Mouse (Mus musculus) left cerebral cortex, postnatal 25 days (tissue): ENCODE results near the gene Arhgef40. TPM values are rescaled to one million over a fixed set of nuclear protein-coding genes. Genes with fewer than 3 reads are reported as not detected.
A peak's percentile ranks its signal among the peaks of the same experiment; 100 is the strongest.
"Not testable (repeated sequence)": the region's sequence is repeated elsewhere in the genome, so short reads cannot be mapped to it uniquely, and the experiment has no call there.

Experiments used
- DNase-seq, 2 experiments: peaks; one replicate each; pipeline ENCODE4 v3.0.0; 2022; ENCODE audit warnings: low spot score in 2 of 2, mixed read lengths in 1 of 2
- intact Hi-C: fragments of 180-260 bp; cut with DNase I; formaldehyde crosslinking; loops from one replicate; pipeline ENCODE4 v1.15.1; 2025
- total RNA-seq, 2 experiments: library from RNA; stranded (reverse); gene quantifications; 2 replicates each; pipeline ENCODE4 v1.2.3; 2021

Arhgef40 gene
- total RNA-seq, 2 experiments from 2014 or later: 26.3 to 28.5 TPM

GRCm38 (mm10) chr14:52015445-52016100, 31.1 kb downstream of the Arhgef40 start, which contains the start of gene Tmem253:
Gene Tmem253, plus strand, starts transcription at chr14:52015658.
- DNase-seq: no peak
- intact Hi-C loops: loop anchor here (10.0 kb wide), 1 partner anchor 931 kb away; no protein-coding TSS in a partner anchor

GRCm38 (mm10) chr14:52016625-52017405, 32.3 kb downstream of the Arhgef40 start:
- intact Hi-C loops: loop anchor here (10.0 kb wide), 1 partner anchor 932 kb away; no protein-coding TSS in a partner anchor
- no peak for DNase-seq

- DNase-seq: no peak
- intact Hi-C loops: loop anchor here (10.0 kb wide), 1 partner anchor 933 kb away; no protein-coding TSS in a partner anchor
These were observed 33.1 kb downstream of the Arhgef40 start for GRCm38 (mm10) chr14:52017662-52018061.

GRCm38 (mm10) chr14:52018248-52019050, 33.9 kb downstream of the Arhgef40 start:
- no peak for DNase-seq
- intact Hi-C loops: loop anchor here (10.0 kb wide), 1 partner anchor 934 kb away; no protein-coding TSS in a partner anchor

GRCm38 (mm10) chr14:52019051-52019589, 34.6 kb downstream of the Arhgef40 start:
- intact Hi-C loops: loop anchor here (10.0 kb wide), 1 partner anchor 934 kb away; no protein-coding TSS in a partner anchor
- DNase-seq: no peak

GRCm38 (mm10) chr14:52019590-52020340, 35.2 kb downstream of the Arhgef40 start:
- DNase-seq: peak; percentile 99
- intact Hi-C loops: loop anchor here (2.0 to 10.0 kb wide), 4 partner anchors 85 to 935 kb away; partner anchors contain the start of genes Hnrnpc and Mettl17

- intact Hi-C loops: loop anchor here (2.0 to 5.0 kb wide), 3 partner anchors 84 to 138 kb away; partner anchors contain the start of genes Hnrnpc and Mettl17
These were observed 36.1 kb downstream of the Arhgef40 start, which contains the start of gene Zfp219 for GRCm38 (mm10) chr14:52020486-52021137. Gene Zfp219, minus strand, starts transcription at chr14:52020733.

GRCm38 (mm10) chr14:52021138-52021529, 36.6 kb downstream of the Arhgef40 start:
- intact Hi-C loops: loop anchor here (2.0 to 5.0 kb wide), 3 partner anchors 84 to 139 kb away; partner anchors contain the start of genes Hnrnpc and Mettl17
- DNase-seq: no peak

More at GRCm38 (mm10) chr14:52020486-52021137, 36.1 kb downstream of the Arhgef40 start, which contains the start of gene Zfp219:
- DNase-seq: peak; percentile 71 to 78

GRCm38 (mm10) chr14:52021568-52022212, 37.2 kb downstream of the Arhgef40 start:
- intact Hi-C loops: loop anchor here (2.0 to 5.0 kb wide), 3 partner anchors 83 to 139 kb away; partner anchors contain the start of genes Hnrnpc and Mettl17
- no peak for DNase-seq

- intact Hi-C loops: loop anchor here (5.0 kb wide), 2 partner anchors 120 to 140 kb away; partner anchors contain the start of gene Mettl17
- no peak for DNase-seq
These were observed 37.8 kb downstream of the Arhgef40 start for GRCm38 (mm10) chr14:52022244-52022708.

- DNase-seq: peak; percentile 78 to 86
- intact Hi-C loops: loop anchor here (5.0 kb wide), 2 partner anchors 121 to 141 kb away; partner anchors contain the start of gene Mettl17
These were observed 38.4 kb downstream of the Arhgef40 start for GRCm38 (mm10) chr14:52022709-52023459.

- no peak for DNase-seq
- intact Hi-C loops: loop anchor here (5.0 kb wide), 2 partner anchors 122 to 142 kb away; partner anchors contain the start of gene Mettl17
These were observed 39.6 kb downstream of the Arhgef40 start for GRCm38 (mm10) chr14:52024133-52024532.

- intact Hi-C loops: no loop called here
- DNase-seq: no peak
These were observed 41.8 kb downstream of the Arhgef40 start for GRCm38 (mm10) chr14:52026342-52026741.

- DNase-seq: no peak
- intact Hi-C loops: no loop called here
These were observed 51.4 kb downstream of the Arhgef40 start for GRCm38 (mm10) chr14:52035926-52036325.

- intact Hi-C loops: no loop called here
- no peak for DNase-seq
These were observed 54.8 kb downstream of the Arhgef40 start for GRCm38 (mm10) chr14:52039332-52039731.

- DNase-seq, intact Hi-C loops: not testable (repeated sequence)
These were observed 57.8 kb downstream of the Arhgef40 start, which contains the start of gene Olfr221 for GRCm38 (mm10) chr14:52042359-52042758. Gene Olfr221, minus strand, starts transcription at chr14:52042459.
